Mouse (Mus musculus): ENCODE measurements around the gene Prrt2.

The Prrt2 gene

DNA sequence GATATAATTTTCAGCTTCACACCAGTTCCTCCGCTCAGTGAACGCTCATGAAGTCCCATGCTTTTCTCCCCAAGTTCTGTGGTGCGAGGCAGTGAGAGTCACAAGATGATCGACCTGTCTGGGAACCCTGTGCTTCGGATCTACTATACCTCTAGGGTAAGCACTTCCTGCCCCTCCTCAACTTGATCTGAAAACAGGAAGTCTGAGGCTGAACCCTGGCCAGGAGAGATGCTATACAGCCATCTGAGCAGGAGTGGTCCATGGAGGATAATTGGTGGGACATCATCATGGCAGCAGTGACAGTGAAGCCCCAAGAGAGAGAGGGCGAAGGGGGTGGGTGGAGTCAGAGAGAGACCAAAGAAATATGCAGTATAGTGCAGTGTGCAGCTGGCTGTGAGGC lies 42.2 kb downstream of the Prrt2 start:
- peaks cover 42% of the 10 kb centered on the region for H3K36me3 ChIP-seq (ENCODE audit: insufficient read depth, low read length)
- TF ChIP-seq NANOG (IDR thresholded peaks at IDR 0.05; ENCODE audit: borderline replicate concordance, low read length) (no peak), POU5F1 (IDR thresholded peaks at IDR 0.05; ENCODE audit: borderline replicate concordance, low read length) (no peak), CTCF (conservative IDR thresholded peaks at IDR 0.05; ENCODE audit: low read length) (no peak)
- H3K27me3 ChIP-seq (ENCODE audit: insufficient read depth, low read length) = no peaks in the 10 kb centered on the region
- H3K4me3 ChIP-seq (replicated peaks; ENCODE audit: low read length) = 0 out of 2 replicates have a peak overlapping the region, but pooled peaks have one; percentile 10
- peaks cover 41% of the 10 kb centered on the region for H3K4me1 ChIP-seq (replicated peaks; ENCODE audit: low read depth, low read length)
- H3K9me3 ChIP-seq (ENCODE audit: low read length) = no peaks in the 10 kb centered on the region

DNA sequence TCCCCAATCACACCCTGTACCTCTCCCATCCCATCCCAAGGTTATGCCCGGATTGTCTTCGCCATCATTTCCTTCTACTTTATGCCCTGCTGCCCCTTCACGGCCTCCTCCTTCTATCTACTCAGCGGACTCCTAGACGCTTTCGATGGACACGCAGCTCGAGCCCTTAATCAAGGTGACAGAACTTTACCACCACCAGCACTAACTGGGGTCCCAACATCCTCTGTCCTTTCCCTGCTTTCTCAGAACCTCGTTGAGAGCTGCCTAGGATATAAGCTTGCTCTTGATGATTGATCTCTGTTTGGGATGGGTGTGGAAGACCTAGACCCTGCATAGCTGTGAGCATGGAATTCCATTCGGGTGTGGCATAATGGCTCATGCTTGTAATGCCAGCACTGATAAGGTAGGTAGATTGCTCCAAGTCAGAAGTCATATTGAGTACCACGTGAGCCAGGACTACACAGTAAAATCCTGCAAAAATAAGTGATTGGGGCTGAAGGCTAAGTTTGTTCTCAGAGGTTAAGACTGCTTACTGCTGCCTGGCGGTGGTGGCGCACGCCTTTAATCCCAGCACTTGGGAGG lies 44.0 kb downstream of the Prrt2 start:
- no peaks in the 10 kb centered on the region for H3K9me3 ChIP-seq (ENCODE audit: low read length)
- TF ChIP-seq CTCF (conservative IDR thresholded peaks at IDR 0.05; ENCODE audit: low read length) (no peak), NANOG (IDR thresholded peaks at IDR 0.05; ENCODE audit: borderline replicate concordance, low read length) (no peak), POU5F1 (IDR thresholded peaks at IDR 0.05; ENCODE audit: borderline replicate concordance, low read length) (no peak)
- H3K4me3 ChIP-seq (replicated peaks; ENCODE audit: low read length) = peak overlapping the region; percentile 100
- peaks cover 41% of the 10 kb centered on the region for H3K4me1 ChIP-seq (replicated peaks; ENCODE audit: low read depth, low read length)
- peaks cover 42% of the 10 kb centered on the region for H3K36me3 ChIP-seq (ENCODE audit: insufficient read depth, low read length)
- no peaks in the 10 kb centered on the region for H3K27me3 ChIP-seq (ENCODE audit: insufficient read depth, low read length)

DNA sequence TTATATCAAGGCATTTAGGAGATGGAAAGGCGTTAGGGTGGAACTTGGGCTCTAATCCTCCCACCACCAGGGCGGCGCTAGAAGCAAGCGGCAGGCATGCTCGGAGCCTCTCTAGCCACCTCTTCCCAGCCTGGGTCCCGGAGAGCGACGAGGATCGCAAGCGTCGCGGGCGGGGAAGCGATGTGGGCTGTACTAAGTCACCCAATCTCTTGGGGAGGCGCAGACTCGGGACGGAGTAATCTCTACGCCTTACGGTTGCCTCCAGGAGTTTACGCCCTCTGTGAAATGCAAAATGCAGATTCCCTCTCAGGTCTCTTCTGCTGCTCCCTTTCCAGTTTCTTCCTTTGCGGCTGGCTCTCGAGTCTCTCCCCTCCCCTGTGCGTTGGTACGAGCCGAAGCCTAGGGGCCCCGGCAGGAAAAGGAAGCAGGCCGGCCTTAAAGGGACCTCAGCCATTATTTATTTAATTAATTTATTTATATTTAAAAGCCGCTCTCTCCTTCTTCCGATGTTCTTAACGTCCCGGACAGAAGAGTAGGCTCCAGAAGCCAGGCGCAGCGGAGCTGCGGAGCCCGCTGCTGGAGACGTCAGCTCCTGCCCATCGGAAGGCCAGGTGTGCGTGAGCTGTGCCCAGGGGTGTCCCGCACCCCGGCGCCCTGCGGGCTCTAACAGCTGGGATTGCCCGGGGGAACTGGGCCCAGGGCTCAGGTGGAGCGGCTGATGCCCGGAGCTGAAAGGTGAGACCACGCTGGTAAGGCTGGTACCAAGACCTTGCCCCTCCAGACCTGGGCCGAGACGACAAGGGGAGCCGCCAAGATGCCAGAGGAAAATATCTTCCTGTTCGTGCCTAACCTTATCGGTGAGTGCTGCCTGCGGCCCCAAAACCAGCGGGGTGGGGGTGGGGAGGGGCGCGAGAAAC lies 44.8 kb downstream of the Prrt2 start, which contains the start of gene Cdiptos:
Gene Cdiptos, minus strand, starts transcription at position 149 of the 917 bp plus-strand sequence.
- peaks cover 37% of the 10 kb centered on the region for H3K36me3 ChIP-seq (ENCODE audit: insufficient read depth, low read length)
- H3K4me1 ChIP-seq (replicated peaks; ENCODE audit: low read depth, low read length) = peaks cover 41% of the 10 kb centered on the region
- TF ChIP-seq NANOG (IDR thresholded peaks at IDR 0.05; ENCODE audit: borderline replicate concordance, low read length) (no peak), POU5F1 (IDR thresholded peaks at IDR 0.05; ENCODE audit: borderline replicate concordance, low read length) (no peak), CTCF (conservative IDR thresholded peaks at IDR 0.05; ENCODE audit: low read length) (peak; percentile 75)
- no peaks in the 10 kb centered on the region for H3K9me3 ChIP-seq (ENCODE audit: low read length)
- peak within 1 kb of the TSS; percentile 100 for H3K4me3 ChIP-seq (replicated peaks; ENCODE audit: low read length)
- no peaks in the 10 kb centered on the region for H3K27me3 ChIP-seq (ENCODE audit: insufficient read depth, low read length)

DNA sequence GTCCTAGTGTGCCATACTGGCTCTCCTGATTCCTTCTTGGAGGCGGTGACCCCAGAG lies 45.3 kb downstream of the Prrt2 start, which contains the start of gene Cdipt:
Gene Cdipt, plus strand, starts transcription at position 22 of the 57 bp plus-strand sequence.
- Histone ChIP-seq H3K4me3 (replicated peaks; ENCODE audit: low read length) (peak within 1 kb of the TSS; percentile 100), H3K9me3 (ENCODE audit: low read length) (no peaks in the 10 kb centered on the region), H3K27me3 (ENCODE audit: insufficient read depth, low read length) (no peaks in the 10 kb centered on the region), H3K36me3 (ENCODE audit: insufficient read depth, low read length) (peaks cover 32% of the 10 kb centered on the region), H3K4me1 (replicated peaks; ENCODE audit: low read depth, low read length) (peaks cover 41% of the 10 kb centered on the region)
- TF ChIP-seq CTCF (conservative IDR thresholded peaks at IDR 0.05; ENCODE audit: low read length) = no peak
- TF ChIP-seq POU5F1 (IDR thresholded peaks at IDR 0.05; ENCODE audit: borderline replicate concordance, low read length) = no peak
- no peak for TF ChIP-seq NANOG (IDR thresholded peaks at IDR 0.05; ENCODE audit: borderline replicate concordance, low read length)

DNA sequence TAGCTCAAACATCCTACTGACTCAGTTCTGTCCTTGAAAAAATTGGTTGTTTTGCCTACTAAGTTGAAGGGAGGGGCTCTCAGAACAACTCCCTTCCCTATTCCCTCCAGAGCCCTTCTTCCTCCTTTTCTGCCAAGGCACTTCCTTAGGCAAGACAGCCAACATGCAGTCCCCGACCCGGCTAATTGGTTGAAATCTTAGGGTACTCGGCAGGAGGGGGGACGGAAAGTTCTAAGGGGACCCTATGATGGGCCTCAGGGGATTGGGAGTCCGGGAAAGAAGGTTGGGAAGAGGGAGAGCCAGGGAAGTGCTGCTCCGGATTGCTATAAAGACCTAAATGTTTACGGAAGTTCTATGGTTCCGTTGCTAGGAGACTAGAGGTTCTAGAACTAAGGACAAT lies 45.5 kb downstream of the Prrt2 start:
- H3K27me3 ChIP-seq (ENCODE audit: insufficient read depth, low read length) = no peaks in the 10 kb centered on the region
- H3K4me3 ChIP-seq (replicated peaks; ENCODE audit: low read length) = peak overlapping the region; percentile 100
- H3K4me1 ChIP-seq (replicated peaks; ENCODE audit: low read depth, low read length) = peaks cover 41% of the 10 kb centered on the region
- H3K36me3 ChIP-seq (ENCODE audit: insufficient read depth, low read length) = peaks cover 30% of the 10 kb centered on the region
- H3K9me3 ChIP-seq (ENCODE audit: low read length) = no peaks in the 10 kb centered on the region
- no peak for TF ChIP-seq POU5F1 (IDR thresholded peaks at IDR 0.05; ENCODE audit: borderline replicate concordance, low read length)
- TF ChIP-seq CTCF (conservative IDR thresholded peaks at IDR 0.05; ENCODE audit: low read length) = no peak
- no peak for TF ChIP-seq NANOG (IDR thresholded peaks at IDR 0.05; ENCODE audit: borderline replicate concordance, low read length)
